Mouse (Mus musculus): ENCODE data around the gene Gnb1.
A peak's percentile ranks its signal among the peaks of the same experiment; 100 is the strongest.
"Not testable (repeated sequence)": the region's sequence is repeated elsewhere in the genome, so short reads cannot be mapped to it uniquely, and the experiment has no call there.

The Gnb1 gene

GRCm38 (mm10) chr4:155490990-155491504 lies at the start of gene Gnb1:
Gene Gnb1, plus strand, starts transcription at chr4:155491361.
- peak; percentile 82 to 92 for DNase-seq (ENCODE audit: low spot score in 2 of 2)

- no peak for DNase-seq (ENCODE audit: low spot score in 2 of 2)
These were observed 48.4 kb upstream of the Gnb1 start for GRCm38 (mm10) chr4:155442808-155443207.

GRCm38 (mm10) chr4:155451597-155451996 lies 39.6 kb upstream of the Gnb1 start:
- DNase-seq (ENCODE audit: low spot score in 2 of 2), result no peak

- no peak for DNase-seq (ENCODE audit: low spot score in 2 of 2)
These were observed 32.6 kb upstream of the Gnb1 start for GRCm38 (mm10) chr4:155458575-155458974.

- DNase-seq (ENCODE audit: low spot score in 2 of 2), result no peak
These were observed 28.1 kb upstream of the Gnb1 start for GRCm38 (mm10) chr4:155463050-155463449.

- no peak for DNase-seq (ENCODE audit: low spot score in 2 of 2)
These were observed 27.6 kb upstream of the Gnb1 start for GRCm38 (mm10) chr4:155463611-155464010.

- DNase-seq (ENCODE audit: low spot score in 2 of 2), result no peak
These were observed 27.1 kb upstream of the Gnb1 start for GRCm38 (mm10) chr4:155464061-155464460.

GRCm38 (mm10) chr4:155465607-155466006 lies 25.6 kb upstream of the Gnb1 start:
- no peak for DNase-seq (ENCODE audit: low spot score in 2 of 2)

- DNase-seq (ENCODE audit: low spot score in 2 of 2), result no peak
These were observed 25.1 kb upstream of the Gnb1 start for GRCm38 (mm10) chr4:155466080-155466479.

GRCm38 (mm10) chr4:155467237-155468010 lies 23.7 kb upstream of the Gnb1 start:
- no peak for DNase-seq (ENCODE audit: low spot score in 2 of 2)

GRCm38 (mm10) chr4:155468952-155469351 lies 22.2 kb upstream of the Gnb1 start, which contains the start of gene Tmem52:
Gene Tmem52, plus strand, starts transcription at chr4:155469114.
- DNase-seq (ENCODE audit: low spot score in 2 of 2), result no peak

GRCm38 (mm10) chr4:155469590-155470262 lies 21.4 kb upstream of the Gnb1 start:
- no peak for DNase-seq (ENCODE audit: low spot score in 2 of 2)

- DNase-seq (ENCODE audit: low spot score in 2 of 2), result no peak
These were observed 20.8 kb upstream of the Gnb1 start for GRCm38 (mm10) chr4:155470263-155470953.

GRCm38 (mm10) chr4:155470997-155471396 lies 20.2 kb upstream of the Gnb1 start:
- DNase-seq (ENCODE audit: low spot score in 2 of 2), result no peak

- no peak for DNase-seq (ENCODE audit: low spot score in 2 of 2)
These were observed 19.8 kb upstream of the Gnb1 start for GRCm38 (mm10) chr4:155471406-155471805.

GRCm38 (mm10) chr4:155472716-155473290 lies 18.4 kb upstream of the Gnb1 start:
- no peak for DNase-seq (ENCODE audit: low spot score in 2 of 2)

GRCm38 (mm10) chr4:155473319-155473718 lies 17.8 kb upstream of the Gnb1 start:
- DNase-seq (ENCODE audit: low spot score in 2 of 2), result no peak

- not testable (repeated sequence) for DNase-seq (ENCODE audit: low spot score in 2 of 2)
These were observed 17.4 kb upstream of the Gnb1 start for GRCm38 (mm10) chr4:155473796-155474195.

- DNase-seq (ENCODE audit: low spot score in 2 of 2), result peak; percentile 47 to 73
These were observed 9.6 kb upstream of the Gnb1 start for GRCm38 (mm10) chr4:155481381-155482124.

- no peak for DNase-seq (ENCODE audit: low spot score in 2 of 2)
These were observed 9.1 kb upstream of the Gnb1 start for GRCm38 (mm10) chr4:155482125-155482480.

Measured in frontal cortex, postnatal 10 days (tissue).